Mouse (Mus musculus) MEL (cell line): ENCODE measurements around the gene Frmd6. TPM values are rescaled to one million over a fixed set of nuclear protein-coding genes. Genes with fewer than 3 reads are reported as not detected.

Experiments used
- DNase-seq: peaks from one replicate; pipeline ENCODE4 v3.0.0; 2011; ENCODE audit warnings: low read depth, low spot score
- H3K27ac ChIP-seq: 2 replicates; pipeline ENCODE4 v1.5.1; 2012; ENCODE audit warnings: low read depth, mild to moderate bottlenecking, control low read depth, low read length, moderate library complexity; ENCODE audit not compliant: control insufficient read depth
- H3K27me3 ChIP-seq, 2 experiments: fragments of 150-350 bp in 1 of 2; sonication (generic) in 1 of 2; 2 replicates each; pipeline ENCODE4 v1.6.1; 2012; ENCODE audit warnings: low read length in 2 of 2, mild to moderate bottlenecking in 2 of 2, improper control_type of control experiment in 1 of 2, moderate library complexity in 1 of 2; ENCODE audit not compliant: insufficient read depth in 2 of 2, control insufficient read depth in 1 of 2
- H3K36me3 ChIP-seq, 2 experiments: 2 replicates each; pipeline ENCODE4 v1.6.1; 2012 to 2014; ENCODE audit warnings: low read length in 2 of 2, improper control_type of control experiment in 1 of 2, inconsistent platforms in 1 of 2, mild to moderate bottlenecking in 1 of 2; ENCODE audit not compliant: insufficient read depth in 2 of 2, control insufficient read depth in 1 of 2
- H3K4me1 ChIP-seq, 2 experiments: fragments of 150-350 bp in 1 of 2; sonication (generic) in 1 of 2; 2 replicates each; pipeline ENCODE4 v1.6.1; 2012; ENCODE audit warnings: low read length in 2 of 2, improper control_type of control experiment in 1 of 2, mild to moderate bottlenecking in 1 of 2; ENCODE audit not compliant: insufficient read depth in 2 of 2, control insufficient read depth in 1 of 2
- H3K4me3 ChIP-seq, 2 experiments: fragments of 150-350 bp in 1 of 2; sonication (generic) in 1 of 2; 2 replicates each; pipeline ENCODE4 v1.5.1; 2012; ENCODE audit warnings: low read depth in 2 of 2, low read length in 2 of 2, mild to moderate bottlenecking in 2 of 2, moderate library complexity in 2 of 2, control low read depth in 1 of 2, improper control_type of control experiment in 1 of 2; ENCODE audit not compliant: control insufficient read depth in 1 of 2, insufficient read depth in 1 of 2
- H3K79me2 ChIP-seq: 2 replicates; pipeline ENCODE4 v1.6.1; 2012; ENCODE audit warnings: mild to moderate bottlenecking, low read length, moderate library complexity; ENCODE audit not compliant: control insufficient read depth, poor library complexity, insufficient read depth
- H3K9ac ChIP-seq: 2 replicates; pipeline ENCODE4 v1.6.1; 2012; ENCODE audit warnings: low read depth, mild to moderate bottlenecking, control low read depth, low read length, moderate library complexity; ENCODE audit not compliant: control insufficient read depth, poor library complexity, severe bottlenecking
- H3K9me3 ChIP-seq: fragments of 150-350 bp; sonication (generic); replicated peaks from 2 replicates; pipeline ENCODE4 v1.6.1; 2012; ENCODE audit warnings: mild to moderate bottlenecking, low read length, improper control_type of control experiment, moderate library complexity; ENCODE audit not compliant: insufficient read depth
- BHLHE40 ChIP-seq: IDR thresholded peaks from 2 replicates; pipeline ENCODE4 v1.6.1; 2012; ENCODE audit warnings: low read depth, mild to moderate bottlenecking, inconsistent platforms, low read length, improper control_type of control experiment, borderline replicate concordance
- CHD2 ChIP-seq: IDR thresholded peaks from 2 replicates; pipeline ENCODE4 v1.6.1; 2011; ENCODE audit warnings: low read length, improper control_type of control experiment
- CTCF ChIP-seq, 3 experiments: IDR thresholded peaks in 2 of 3; conservative IDR thresholded peaks in 1 of 3; 2 replicates each; pipeline ENCODE4 v1.5.1; 2011 to 2012; ENCODE audit warnings: low read length in 3 of 3, low read depth in 2 of 3, mild to moderate bottlenecking in 2 of 3, improper control_type of control experiment in 1 of 3, inconsistent platforms in 1 of 3, mixed read lengths in 1 of 3, moderate library complexity in 1 of 3; ENCODE audit not compliant: control insufficient read depth in 1 of 3, insufficient read depth in 1 of 3, poor library complexity in 1 of 3, severe bottlenecking in 1 of 3
- E2F4 ChIP-seq: IDR thresholded peaks from 2 replicates; pipeline ENCODE4 v1.6.1; 2011; ENCODE audit warnings: low read depth, low read length, improper control_type of control experiment, borderline replicate concordance
- ELF1 ChIP-seq: IDR thresholded peaks from 2 replicates; pipeline ENCODE4 v1.6.1; 2014; ENCODE audit warnings: low read depth, mild to moderate bottlenecking, inconsistent platforms, low read length, improper control_type of control experiment, moderate library complexity
- GABPA ChIP-seq: IDR thresholded peaks from 2 replicates; pipeline ENCODE4 v1.6.1; 2012; ENCODE audit warnings: low read depth, mild to moderate bottlenecking, inconsistent platforms, low read length, improper control_type of control experiment, moderate library complexity
- GATA1 ChIP-seq: IDR thresholded peaks from 2 replicates; pipeline ENCODE4 v1.6.1; 2011; ENCODE audit warnings: low read depth, low read length, improper control_type of control experiment
- JUND ChIP-seq: IDR thresholded peaks from 2 replicates; pipeline ENCODE4 v1.6.1; 2011; ENCODE audit warnings: low read depth, mild to moderate bottlenecking, improper control_type of control experiment, low read length
- KAT2A ChIP-seq: conservative IDR thresholded peaks from 2 replicates; pipeline ENCODE4 v1.6.1; 2012; ENCODE audit warnings: low read depth, low read length, improper control_type of control experiment, inconsistent platforms
- MAX ChIP-seq: IDR thresholded peaks from 2 replicates; pipeline ENCODE4 v1.6.1; 2011; ENCODE audit warnings: low read length, improper control_type of control experiment
- MYB ChIP-seq: IDR thresholded peaks from 2 replicates; pipeline ENCODE4 v1.6.1; 2011; ENCODE audit warnings: mild to moderate bottlenecking, low read depth, low read length, improper control_type of control experiment
- MYC ChIP-seq: IDR thresholded peaks from 2 replicates; pipeline ENCODE4 v1.6.1; 2011; ENCODE audit warnings: low read depth, mild to moderate bottlenecking, low read length, improper control_type of control experiment, moderate library complexity
- POLR2AphosphoS5 ChIP-seq: IDR thresholded peaks from 2 replicates; pipeline ENCODE4 v1.6.1; 2012; ENCODE audit warnings: low read depth, borderline replicate concordance, mild to moderate bottlenecking, inconsistent platforms, low read length, moderate library complexity, mixed read lengths
- RAD21 ChIP-seq: IDR thresholded peaks from 2 replicates; pipeline ENCODE4 v1.6.1; 2011; ENCODE audit warnings: mild to moderate bottlenecking, low read depth, low read length, improper control_type of control experiment
- RCOR1 ChIP-seq: IDR thresholded peaks from 2 replicates; pipeline ENCODE4 v1.6.1; 2012; ENCODE audit warnings: low read depth, mild to moderate bottlenecking, inconsistent platforms, low read length, improper control_type of control experiment
- SMC3 ChIP-seq: IDR thresholded peaks from 2 replicates; pipeline ENCODE4 v1.6.1; 2011; ENCODE audit warnings: low read depth, low read length, improper control_type of control experiment
- UBTF ChIP-seq: IDR thresholded peaks from 2 replicates; pipeline ENCODE4 v1.6.1; 2012; ENCODE audit warnings: low read depth, mild to moderate bottlenecking, inconsistent platforms, low read length, improper control_type of control experiment, moderate library complexity, borderline replicate concordance; ENCODE audit not compliant: insufficient read depth
- ZC3H11A ChIP-seq: IDR thresholded peaks from 2 replicates; pipeline ENCODE4 v1.6.1; 2012; ENCODE audit warnings: low read depth, mild to moderate bottlenecking, inconsistent platforms, low read length, improper control_type of control experiment
- ZKSCAN1 ChIP-seq: IDR thresholded peaks from 2 replicates; pipeline ENCODE4 v1.6.1; 2012; ENCODE audit warnings: low read depth, mild to moderate bottlenecking, inconsistent platforms, low read length, improper control_type of control experiment, moderate library complexity
- polyA plus RNA-seq, 2 experiments: library from polyadenylated mRNA; stranded (reverse) in 1 of 2; unstranded in 1 of 2; fragments of >175 nt in 1 of 2; fragments of >200 nt in 1 of 2; gene quantifications; 2 replicates each; pipeline versions ENCODE4 v1.2.1 to v1.2.4; 2012; ENCODE audit warnings: low replicate concordance in 2 of 2, low read depth in 1 of 2; ENCODE audit not compliant: insufficient read length in 2 of 2, insufficient read depth in 1 of 2, missing spikeins in 1 of 2
- total RNA-seq: library from RNA; depleted of rRNA; stranded (reverse); fragments of 300-350 nt; gene quantifications from 2 replicates; pipeline ENCODE4 v1.2.3, GENCODE M21; 2012

Gene Frmd6
- total and polyA plus RNA-seq, 3 experiments: 3.7 to 5.0 TPM; not detected in 1

DNA sequence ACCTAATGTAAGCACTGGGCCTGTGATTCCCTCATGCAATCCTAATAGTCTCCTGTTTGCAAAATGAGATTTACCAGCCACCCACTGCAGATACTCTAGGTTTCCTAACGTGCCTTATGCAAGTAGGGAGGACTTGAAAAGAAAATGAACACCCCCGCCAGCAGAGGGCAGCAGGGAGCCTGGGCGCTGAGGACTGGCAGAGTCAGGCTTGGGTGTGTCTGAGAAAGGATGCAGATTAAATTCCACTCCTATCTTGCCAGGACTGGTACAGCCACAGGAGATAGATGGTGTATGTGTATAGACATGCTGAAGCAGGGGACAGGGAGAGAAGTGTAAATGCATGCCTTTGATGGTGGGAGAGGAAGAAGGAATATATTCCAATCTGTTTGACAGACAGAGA lies 88.1 kb downstream of the Frmd6 start:
- Histone ChIP-seq H3K27me3 (no peaks in the 10 kb centered on the region), H3K36me3 (peaks cover 0 to 2% of the 10 kb centered on the region in 2 experiments; a peak in 2 of 4 replicates), H3K79me2 (no peaks in the 10 kb centered on the region), H3K27ac (no peak overlapping the region), H3K9me3 (no peaks in the 10 kb centered on the region), H3K4me1 (peaks cover 0 to 13% of the 10 kb centered on the region in 2 experiments; a peak in 2 of 4 replicates), H3K9ac (no peak overlapping the region), H3K4me3 (no peak overlapping the region)
- TF ChIP-seq ZKSCAN1: no peak
- TF ChIP-seq CHD2: no peak
- TF ChIP-seq E2F4: no peak
- no peak for TF ChIP-seq POLR2AphosphoS5
- no peak for TF ChIP-seq BHLHE40
- TF ChIP-seq GATA1: peak; percentile 52
- no peak for TF ChIP-seq RCOR1
- TF ChIP-seq JUND: no peak
- peak; percentile 79 to 91 (median 88) for TF ChIP-seq CTCF (IDR thresholded peaks at IDR 0.05 in 2 of 3, conservative IDR thresholded peaks at IDR 0.05 in 1 of 3; ENCODE audit: control insufficient read depth in 1 of 3, insufficient read depth in 1 of 3, low read depth in 2 of 3, low read length in 3 of 3, poor library complexity in 1 of 3, severe bottlenecking in 1 of 3)
- no peak for TF ChIP-seq RAD21
- TF ChIP-seq GABPA: no peak
- TF ChIP-seq ELF1: no peak
- no peak for TF ChIP-seq UBTF
- peak; percentile 88 for DNase-seq

DNA sequence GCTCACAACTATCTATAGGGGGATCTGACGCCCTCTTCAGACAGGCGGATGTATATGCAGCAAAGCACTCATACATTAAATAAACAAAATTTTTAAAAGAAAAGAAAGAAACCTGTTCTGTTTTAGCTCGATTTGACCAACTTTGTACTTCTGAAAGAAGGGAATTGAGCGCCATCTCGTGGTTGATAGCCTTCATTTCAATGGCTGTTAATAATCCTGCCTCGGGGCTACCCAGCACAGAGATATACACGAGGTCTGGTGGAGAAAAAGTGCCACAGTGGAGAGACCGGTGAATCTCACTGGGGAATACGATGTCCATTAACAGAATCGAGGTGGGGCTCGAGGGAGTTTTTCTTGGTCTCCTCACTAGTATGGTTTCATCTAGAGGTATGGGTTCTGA lies 89.1 kb downstream of the Frmd6 start:
- H3K36me3 ChIP-seq: peaks cover 0 to 2% of the 10 kb centered on the region in 2 experiments; a peak in 2 of 4 replicates
- H3K27me3 ChIP-seq: no peaks in the 10 kb centered on the region
- TF ChIP-seq KAT2A (no peak), ZC3H11A (peak; percentile 24; the same call in 1 of the 2 replicates), RAD21 (peak; percentile 78), SMC3 (peak; percentile 63), CTCF (IDR thresholded peaks at IDR 0.05 in 2 of 3, conservative IDR thresholded peaks at IDR 0.05 in 1 of 3; ENCODE audit: control insufficient read depth in 1 of 3, insufficient read depth in 1 of 3, low read depth in 2 of 3, low read length in 3 of 3, poor library complexity in 1 of 3, severe bottlenecking in 1 of 3) (peak; percentile 37 to 76 (median 45)), MAX (no peak), E2F4 (no peak), BHLHE40 (no peak), MYC (0 out of 2 replicates have a peak, but pooled peaks have one; percentile 21), MYB (no peak)
- H3K4me1 ChIP-seq: peaks cover 0 to 13% of the 10 kb centered on the region in 2 experiments; a peak in 2 of 4 replicates
- H3K9me3 ChIP-seq: no peaks in the 10 kb centered on the region
- H3K79me2 ChIP-seq: no peaks in the 10 kb centered on the region
- H3K4me3 ChIP-seq: no peak overlapping the region
- no peak overlapping the region for H3K9ac ChIP-seq
- no peak overlapping the region for H3K27ac ChIP-seq
- DNase-seq: peak; percentile 85
